Mouse (Mus musculus) retina, adult 2 months (tissue): ENCODE measurements around the gene Tnfaip1.
"Not testable (repeated sequence)": the region's sequence is repeated elsewhere in the genome, so short reads cannot be mapped to it uniquely, and the experiment has no call there.

Experiments used
- DNase-seq: peaks from one replicate; pipeline ENCODE4 v3.0.0-alpha.2; 2012; ENCODE audit warnings: low read depth, low spot score

The Tnfaip1 gene

DNA sequence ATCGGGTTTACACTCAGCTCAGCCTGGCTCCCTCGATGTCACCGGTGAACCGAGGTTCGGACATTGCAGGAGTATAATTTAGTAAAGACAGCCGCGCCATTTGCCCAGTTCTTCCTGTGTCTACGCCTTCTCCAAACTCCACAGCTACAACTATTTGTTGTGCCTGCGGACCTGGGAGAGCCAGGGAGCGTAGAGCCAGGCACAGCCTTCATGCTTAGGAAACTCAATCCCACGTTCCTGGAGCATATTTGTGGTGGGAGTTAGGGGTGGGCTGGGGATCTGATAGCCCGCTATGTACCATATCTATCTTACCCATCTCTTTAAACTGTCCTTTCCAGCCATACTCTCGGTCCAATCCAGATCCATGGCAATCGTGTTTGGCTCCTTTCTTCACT is 555 bp upstream of the Tnfaip1 start:
- no peak for DNase-seq

DNA sequence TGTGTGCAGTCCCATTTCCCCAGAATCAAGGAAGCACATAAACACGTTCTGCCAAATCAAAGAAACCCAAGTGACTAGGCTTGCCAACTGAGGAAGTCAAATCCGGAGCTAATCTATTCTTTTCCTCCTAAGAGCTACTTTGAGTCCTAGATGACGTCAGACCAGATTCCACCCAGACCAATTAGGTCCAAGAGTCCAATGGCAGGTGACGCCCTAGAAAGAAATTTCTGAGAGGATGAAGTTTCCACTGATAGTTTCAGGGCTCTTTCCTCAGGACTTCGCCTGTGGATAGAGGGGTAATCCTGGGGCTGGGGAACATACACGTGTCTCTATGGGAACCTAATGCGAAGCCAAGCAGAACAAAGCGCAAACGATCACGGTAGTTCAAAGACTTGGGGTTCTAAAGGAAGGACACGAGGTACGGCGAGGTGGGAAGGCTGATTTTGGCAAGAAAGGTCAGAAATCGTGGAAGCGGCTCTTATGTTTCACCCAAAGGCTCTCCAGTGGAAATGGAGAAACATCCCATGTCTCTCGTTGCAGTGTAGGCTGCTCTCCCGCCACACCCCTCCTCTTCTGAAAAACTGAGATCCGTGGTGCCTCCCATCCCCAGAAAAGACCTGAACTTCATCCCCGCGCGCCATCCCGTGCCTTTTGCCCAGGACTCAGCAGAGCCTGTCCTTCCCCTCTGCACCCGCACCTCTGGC is 604 bp downstream of the Tnfaip1 start:
- DNase-seq = no peak

DNA sequence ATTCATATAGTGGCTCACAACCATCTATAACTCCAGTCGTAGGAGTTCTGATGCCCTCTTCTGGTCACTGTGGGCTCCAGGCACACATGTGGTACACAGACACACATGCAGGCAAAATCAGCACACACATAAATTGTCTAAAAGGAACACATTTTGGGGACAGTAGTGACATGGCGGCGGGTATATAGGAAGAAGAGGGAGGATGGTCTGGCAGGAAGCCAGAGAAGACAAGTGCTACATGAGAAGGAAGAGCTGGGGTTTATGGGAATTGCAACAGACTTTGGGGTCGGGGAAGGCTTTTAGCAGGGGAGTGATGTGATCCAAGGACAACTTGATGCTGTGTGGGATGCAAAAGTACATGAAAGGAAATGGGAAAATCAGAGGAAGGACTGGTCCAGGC is 1.6 kb downstream of the Tnfaip1 start:
- no peak for DNase-seq

DNA sequence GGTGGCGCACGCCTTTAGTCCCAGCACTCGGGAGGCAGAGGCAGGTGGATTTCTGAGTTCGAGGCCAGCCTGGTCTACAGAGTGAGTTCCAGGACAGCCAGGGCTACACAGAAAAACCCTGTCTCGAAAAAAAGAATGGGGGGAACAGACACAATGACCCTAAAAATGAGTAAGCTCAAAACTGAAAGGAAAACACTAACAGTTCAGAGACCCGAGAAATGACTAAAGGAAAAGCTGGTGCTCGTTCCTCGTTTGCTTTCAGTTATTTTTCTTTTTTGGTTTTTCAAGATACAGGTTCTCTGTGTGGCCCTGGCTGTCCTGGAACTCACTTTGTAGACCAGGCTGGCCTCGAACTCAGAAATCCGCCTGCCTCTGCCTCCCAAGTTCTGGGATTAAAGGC is 4.6 kb downstream of the Tnfaip1 start:
- DNase-seq = not testable (repeated sequence)

DNA sequence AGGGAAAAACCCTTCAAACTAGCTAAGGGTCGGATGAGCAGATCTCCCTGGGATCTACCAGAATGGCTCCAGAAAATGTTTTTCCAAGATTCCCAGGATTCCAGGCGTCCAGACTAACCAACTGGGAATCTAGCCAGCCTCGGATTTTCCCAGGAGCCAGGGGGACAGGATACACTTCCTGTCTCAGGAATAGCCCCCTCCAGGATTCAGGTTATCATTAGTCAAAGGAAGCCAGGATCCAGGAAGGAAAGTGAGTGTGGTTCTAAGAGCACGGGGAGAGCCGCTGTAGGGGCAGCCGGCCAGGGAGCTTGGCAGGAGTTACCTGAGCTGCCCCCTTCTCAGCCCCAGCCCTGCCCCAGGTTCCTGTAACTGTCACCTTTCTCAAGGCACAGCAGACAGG is 5.1 kb downstream of the Tnfaip1 start:
- DNase-seq = no peak

DNA sequence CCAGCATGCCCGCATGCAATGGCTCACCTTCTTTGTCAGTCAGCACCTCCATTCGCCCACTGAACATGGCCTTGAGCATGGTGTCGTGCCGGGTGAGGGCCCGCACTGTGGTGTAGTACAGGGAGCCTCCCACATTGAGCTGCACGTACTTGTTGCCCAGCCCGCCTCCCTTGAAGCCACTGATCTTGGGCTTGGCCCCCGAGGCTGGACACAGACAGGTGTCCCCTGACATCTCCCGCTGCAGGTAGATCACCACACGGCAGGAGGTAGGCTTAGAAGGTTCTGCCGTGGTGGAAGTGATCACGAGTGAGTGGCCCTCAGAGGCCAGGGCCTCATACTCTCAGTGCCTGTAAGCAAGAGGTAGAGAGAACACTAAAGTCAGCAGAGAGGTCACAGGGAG is 6.1 kb downstream of the Tnfaip1 start:
- DNase-seq = no peak

DNA sequence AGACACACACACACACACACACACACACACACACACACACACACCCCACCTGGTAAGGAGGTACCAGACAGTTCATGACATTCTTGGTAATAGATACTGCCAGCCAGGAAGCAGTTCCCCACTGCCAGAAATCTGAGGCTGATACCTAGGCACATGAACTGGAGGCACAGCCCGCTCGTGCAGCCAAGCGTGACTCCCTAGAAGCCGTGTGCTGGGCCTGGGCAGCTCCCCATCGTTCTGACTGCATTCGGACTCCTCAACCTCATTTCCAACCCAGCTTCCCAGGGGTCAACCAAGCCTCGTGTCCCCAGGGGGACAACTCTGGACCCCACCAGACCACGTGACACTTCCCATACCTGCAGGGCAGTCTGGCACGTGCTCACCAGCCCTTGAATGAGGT is 7.4 kb downstream of the Tnfaip1 start:
- DNase-seq = no peak

DNA sequence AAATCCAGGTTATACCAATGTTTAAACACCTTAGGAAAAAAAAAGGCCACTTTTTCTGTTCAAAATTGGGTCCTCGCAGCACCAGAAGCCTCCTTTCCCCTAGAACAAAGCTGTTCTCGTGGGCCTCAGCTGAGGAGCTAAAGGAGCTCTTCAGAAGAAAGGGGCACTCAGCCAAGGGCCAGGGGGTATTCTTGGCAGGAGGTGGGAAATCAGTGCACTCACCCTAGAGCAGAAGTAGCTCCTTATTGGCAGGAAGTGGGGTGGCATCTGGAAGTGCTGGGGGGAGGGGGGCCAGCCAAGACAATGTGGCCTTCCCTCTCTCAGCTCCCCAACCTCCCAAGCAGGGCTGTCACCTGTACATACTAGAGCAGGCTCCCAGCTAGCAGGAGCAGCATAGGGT is 11.3 kb downstream of the Tnfaip1 start:
- DNase-seq = no peak

DNA sequence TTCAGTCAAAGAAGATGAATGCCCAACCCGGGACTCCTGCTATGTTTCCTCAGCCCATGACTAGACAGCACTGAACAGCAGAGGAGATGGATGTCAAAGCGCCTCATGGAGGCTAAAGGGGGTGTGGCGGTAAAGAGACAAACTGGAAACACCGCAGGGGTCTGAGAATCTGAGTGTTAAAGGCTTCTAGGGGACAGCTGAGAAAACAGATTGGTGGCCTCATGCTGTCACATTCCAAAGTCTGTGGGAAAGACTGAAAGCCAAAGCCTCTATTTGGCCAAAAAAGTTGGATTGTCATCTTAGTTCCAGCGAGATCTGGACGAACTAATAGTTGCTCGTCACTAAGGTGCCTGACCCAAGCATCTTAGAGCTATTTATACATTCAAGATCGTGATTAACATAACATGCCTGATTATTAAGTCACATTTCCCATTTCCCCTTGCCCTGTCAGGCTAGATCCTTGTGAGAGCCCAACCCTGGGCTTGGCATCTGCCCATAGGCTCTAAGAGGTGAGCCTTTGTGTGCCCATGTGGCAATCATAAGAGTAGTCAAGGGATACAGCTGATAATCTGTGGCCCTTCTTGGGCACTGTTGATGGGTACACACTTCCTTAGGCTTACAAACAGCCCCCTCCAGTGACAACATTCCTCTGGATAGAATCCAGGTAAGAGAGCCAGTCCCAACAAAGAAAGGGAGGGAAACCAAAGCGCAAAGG is 12.7 kb downstream of the Tnfaip1 start:
- DNase-seq = no peak

DNA sequence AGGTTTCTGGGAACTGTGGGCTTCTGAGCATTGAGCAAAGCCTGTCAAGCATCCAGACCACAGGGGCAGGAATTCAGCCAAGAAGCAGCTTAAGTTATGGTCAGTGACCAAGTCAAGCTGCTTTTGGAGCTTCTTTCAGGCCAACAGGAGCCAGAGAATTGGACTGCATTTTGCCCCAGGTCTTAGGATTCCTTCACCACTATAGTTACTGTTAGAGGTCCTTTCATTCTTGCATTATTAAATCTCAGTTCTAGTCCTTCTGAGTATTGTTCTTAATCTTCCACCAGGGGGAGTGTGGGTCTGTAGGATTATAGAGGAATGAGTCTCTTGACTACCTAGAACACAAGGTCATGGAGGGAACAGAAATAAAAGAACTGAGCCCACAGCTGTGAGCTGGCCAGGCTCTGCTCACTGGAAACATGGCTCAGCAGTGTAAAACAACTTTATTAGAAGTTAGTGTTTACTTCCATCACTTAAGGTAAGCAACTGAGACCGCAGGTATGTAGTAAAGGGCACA is 13.6 kb downstream of the Tnfaip1 start:
- no peak for DNase-seq

DNA sequence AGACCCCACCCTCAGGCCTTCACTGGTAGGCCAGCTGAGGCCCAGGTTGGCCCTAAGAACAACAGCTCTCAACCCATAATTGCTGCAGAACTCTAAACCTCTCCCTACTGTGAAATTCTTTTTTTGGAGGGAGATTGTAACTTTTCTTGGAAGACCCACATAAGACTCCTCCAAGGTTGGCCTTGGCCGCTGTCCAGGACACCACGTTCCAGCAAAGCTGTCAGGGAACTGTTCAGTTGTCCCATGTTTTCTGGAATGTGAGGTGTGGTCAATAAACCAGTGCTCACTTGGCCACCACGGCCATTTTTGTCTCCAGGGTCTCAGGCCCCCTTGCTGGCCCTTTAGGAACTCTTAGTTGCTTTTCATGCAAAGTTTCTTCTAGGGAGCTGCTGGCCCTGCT is 14.3 kb downstream of the Tnfaip1 start:
- no peak for DNase-seq

DNA sequence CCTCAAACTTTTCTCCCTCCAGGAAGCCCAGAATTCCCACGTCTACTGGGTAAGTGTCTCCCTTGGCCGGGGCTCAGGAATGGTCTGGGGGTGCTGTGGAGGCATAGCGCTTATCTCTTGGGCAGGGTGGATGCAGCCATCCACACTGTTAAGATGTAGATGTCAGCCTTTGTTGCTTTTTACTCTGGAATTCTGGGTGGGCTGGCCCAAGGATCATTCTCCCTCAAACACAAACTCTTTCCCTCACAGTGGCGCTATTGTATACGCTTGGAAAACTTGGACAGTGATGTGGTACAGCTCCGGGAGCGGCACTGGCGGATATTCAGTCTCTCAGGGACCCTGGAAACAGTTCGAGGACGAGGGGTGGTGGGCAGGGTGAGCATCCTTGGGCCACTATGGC is 17.2 kb downstream of the Tnfaip1 start:
- DNase-seq = no peak

DNA sequence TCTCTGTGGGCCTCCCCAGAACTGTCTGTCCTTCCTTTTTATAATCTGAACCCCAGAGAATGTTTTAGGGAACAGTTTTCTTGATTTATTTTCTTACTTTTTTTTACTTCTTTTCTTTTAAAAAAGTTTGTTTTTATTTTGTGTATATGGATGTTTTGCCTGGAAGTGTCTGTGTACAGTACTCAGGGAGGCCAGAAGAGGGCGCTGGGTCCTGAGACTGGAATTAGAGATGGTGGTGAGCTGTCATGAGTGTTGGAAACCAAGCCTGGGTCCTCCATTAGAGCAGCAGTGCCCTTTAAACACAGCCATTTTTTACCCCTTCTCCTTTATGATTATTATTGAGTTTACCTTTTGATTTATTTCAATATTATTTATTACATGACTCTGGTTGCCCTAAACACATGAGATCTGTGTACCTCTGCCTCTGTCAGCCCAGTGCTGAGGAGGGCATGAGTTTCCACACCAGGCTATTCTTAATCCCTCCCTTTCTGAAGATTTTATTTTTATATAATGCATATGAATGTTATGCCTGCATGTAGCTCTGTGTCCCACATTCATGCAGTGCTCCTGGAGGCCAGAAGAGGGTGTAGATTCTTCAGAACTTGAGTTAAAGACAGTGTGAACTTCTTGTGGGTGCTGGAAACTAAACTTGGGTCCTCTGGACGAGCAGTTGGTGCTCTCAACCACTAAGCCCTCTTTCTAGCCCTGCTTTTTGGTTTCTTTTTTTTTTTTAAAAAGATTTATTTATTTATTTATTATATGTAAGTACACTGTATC is 20.4 kb downstream of the Tnfaip1 start:
- DNase-seq = no peak

DNA sequence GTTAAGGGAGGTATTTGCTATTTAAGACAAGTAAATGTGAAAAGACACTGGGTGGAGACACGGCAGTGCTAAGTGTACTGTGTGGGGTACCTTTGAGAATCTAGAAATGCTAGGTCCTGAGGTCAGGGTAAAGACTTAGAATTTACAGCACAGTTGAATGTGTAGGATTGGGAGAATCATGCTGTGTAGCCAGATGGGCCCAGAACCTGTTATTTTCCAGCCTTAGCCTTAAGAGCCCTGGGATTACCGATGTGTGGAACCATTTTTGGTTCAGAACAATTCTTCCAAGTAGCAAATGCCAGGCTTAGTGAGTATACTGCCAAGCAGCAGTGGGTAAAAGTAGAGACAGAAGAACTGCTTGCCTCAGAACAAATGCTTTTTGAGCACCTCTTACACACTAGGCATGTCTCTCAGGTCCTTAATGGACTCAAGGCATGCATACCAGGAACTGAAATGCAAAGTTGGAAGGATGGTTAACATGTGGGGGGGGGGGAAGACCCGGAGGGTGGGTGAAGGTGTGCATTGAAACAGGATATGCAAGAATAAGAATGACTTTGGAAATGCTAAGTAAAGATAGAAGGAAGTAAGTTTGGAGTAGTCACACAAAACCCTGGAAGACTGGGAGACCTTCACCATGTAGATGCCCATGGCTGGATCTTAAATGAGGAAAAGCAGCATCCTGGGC is 22.9 kb downstream of the Tnfaip1 start:
- no peak for DNase-seq

DNA sequence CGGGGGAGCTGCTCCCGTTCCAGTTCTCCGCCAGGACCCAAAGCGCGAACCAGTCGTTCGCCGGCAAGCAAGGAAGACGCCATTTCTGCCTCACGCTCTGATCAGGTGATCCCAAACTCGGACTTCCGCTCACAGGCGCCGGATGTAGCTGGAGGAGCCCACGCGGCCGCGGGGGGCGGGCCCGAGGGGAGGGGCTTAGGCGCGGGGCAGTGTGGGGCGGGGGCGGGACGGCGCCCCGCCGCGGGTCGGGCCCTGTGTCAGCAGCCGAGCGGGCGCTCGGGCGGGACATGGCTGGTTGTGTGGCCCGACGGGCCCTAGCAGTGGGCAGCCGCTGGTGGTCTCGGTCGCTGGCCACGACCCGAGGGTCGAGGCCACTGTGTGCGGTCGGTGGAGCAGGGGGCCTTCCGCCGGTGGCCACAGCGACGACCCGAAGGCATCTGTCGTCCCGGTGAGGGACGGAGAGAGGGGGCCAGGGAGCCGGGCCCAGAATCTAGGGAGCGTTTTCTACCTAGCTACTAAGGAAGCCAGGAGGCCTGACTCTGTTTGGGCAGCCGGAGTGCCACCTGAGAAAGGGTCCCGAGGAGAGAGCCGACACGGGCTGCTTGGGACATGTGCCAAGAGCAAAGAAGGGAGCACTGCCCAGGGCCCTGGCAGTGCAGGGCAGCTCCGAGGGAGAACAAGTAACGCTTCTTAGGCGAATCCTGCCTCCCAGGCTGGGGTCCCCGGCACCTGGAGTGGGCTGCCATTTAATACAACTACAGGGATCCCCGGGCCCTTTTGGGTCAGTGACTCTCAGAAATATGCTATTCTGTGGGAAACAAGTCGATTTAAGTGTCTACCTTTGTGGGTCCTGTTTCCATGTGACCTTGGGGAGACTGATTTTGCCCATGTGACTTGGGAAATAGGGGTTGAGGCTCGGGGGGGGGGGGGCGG is 23.8 kb downstream of the Tnfaip1 start, which contains the start of the genes Tmem199 and Poldip2:
Gene Tmem199 (minus strand): TSS at position 148 of the 933 bp plus-strand sequence.
Gene Poldip2 (plus strand): TSS at position 169 of the 933 bp plus-strand sequence.
- DNase-seq = peak; percentile 88

DNA sequence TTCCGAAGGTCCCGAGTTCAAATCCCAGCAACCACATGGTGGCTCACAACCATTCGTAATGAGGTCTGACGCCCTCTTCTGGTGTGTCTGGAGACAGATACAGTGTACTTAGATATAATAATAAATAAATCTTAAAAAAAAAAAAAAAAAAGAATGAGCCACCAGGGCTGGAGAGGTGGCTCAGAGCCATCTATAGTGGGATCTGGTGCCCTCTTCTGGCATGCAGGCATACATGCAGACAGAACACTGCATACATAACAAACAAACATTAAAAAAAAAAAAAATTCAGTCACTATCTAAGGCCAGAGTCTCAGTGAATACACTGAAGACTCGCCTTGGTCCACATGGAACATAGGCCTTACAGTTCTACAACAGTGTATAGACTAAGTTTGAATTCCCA is 27.0 kb downstream of the Tnfaip1 start:
- no peak for DNase-seq

DNA sequence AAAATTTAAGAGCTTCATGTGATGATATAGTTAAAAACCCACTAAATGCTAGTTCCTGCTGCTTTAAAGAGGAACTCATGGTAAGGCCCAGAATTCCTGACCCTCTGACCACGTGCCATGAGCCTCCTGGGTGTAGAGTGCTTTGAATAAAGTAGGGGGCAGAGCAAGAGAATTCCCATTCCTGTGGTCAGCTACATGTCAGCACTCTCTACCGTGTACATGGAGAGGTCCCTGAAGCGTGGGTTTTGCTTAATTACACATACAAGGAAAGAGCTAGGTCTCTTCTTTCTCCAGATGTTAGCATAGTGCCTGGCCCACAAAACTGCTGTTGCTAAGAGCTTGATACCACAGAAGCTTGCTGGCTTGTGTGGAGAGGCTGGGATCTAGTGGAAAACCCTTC is 30.7 kb downstream of the Tnfaip1 start:
- DNase-seq = no peak

DNA sequence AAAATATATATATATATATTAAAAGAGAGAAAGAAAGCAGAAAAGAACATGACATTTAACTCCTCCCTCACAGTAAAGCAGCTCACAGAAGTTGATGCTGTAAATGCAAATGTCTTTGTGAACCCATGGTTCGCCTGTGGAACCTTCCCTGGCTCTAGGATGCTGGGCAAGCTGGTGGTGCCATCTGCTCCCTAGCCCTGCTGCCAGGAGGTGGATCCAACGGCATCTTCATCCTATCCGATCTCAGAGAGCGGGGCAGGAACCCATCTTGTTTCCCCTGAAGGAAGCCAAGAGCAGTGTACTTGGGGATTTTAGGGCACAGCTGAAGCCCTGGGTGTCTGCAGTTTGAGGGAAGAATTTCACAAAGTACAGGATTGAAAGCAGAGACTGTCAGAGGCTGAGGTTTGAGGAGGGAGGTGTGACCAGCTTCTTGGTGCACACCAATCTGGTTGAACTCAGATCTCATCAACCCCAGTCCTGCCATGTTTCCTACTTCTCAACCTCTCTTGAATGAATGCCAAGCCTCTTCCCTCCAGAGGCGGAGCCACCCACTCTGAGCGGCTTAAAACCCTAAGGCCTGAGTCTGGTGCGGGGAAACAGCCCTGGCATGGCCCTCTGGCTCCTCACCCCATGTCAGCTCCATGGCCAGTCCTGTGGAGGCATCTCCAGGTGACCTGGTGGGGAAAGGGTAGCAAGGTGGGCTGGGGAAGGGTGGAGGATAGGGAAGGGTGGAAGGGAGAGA is 33.1 kb downstream of the Tnfaip1 start, which contains the start of gene Sebox:
Gene Sebox (plus strand): TSS at position 539 of the 742 bp plus-strand sequence.
- no peak for DNase-seq

DNA sequence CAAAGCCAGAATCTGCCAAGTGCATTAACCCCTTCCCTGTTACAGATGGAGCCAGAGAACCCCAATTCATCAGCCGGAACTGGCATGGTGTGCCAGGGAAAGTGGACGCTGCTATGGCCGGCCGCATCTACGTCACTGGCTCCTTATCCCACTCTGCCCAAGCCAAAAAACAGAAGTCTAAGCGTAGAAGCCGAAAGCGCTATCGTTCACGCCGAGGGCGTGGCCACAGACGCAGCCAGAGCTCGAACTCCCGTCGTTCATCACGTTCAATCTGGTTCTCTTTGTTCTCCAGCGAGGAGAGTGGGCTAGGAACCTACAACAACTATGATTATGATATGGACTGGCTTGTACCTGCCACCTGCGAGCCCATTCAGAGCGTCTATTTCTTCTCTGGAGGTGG is 34.6 kb downstream of the Tnfaip1 start:
- DNase-seq = no peak
